Mouse (Mus musculus) embryonic facial prominence, embryonic 11.5 days (tissue): ENCODE measurements around the gene Prkar1a. TPM values are rescaled to one million over a fixed set of nuclear protein-coding genes. Genes with fewer than 3 reads are reported as not detected.

Experiments used
- ATAC-seq: fragments of 200-750 bp; cut with Nextera tagmentation; replicated peaks from 2 replicates; pipeline ENCODE4 v1.8.0; 2017; ENCODE audit warnings: low read depth; ENCODE audit not compliant: insufficient number of reproducible peaks, low FRiP score, low TSS enrichment
- DNase-seq: peaks from one replicate; pipeline ENCODE4 v3.0.0-alpha.2; 2015; ENCODE audit warnings: low spot score
- H3K27ac ChIP-seq: fragments of 300-500 bp; sonication (generic); replicated peaks from 2 replicates; pipeline ENCODE4 v1.5.1; 2014; ENCODE audit warnings: mild to moderate bottlenecking, low read depth, low read length, control low read depth
- H3K27me3 ChIP-seq: fragments of 300-500 bp; sonication (generic); 2 replicates; pipeline ENCODE4 v1.6.1; 2014; ENCODE audit warnings: mild to moderate bottlenecking, low read length, moderate library complexity, mixed read lengths; ENCODE audit not compliant: control insufficient read depth, insufficient read depth
- H3K36me3 ChIP-seq: fragments of 300-500 bp; sonication (generic); replicated peaks from 2 replicates; pipeline ENCODE4 v1.6.1; 2014; ENCODE audit warnings: low read depth, mild to moderate bottlenecking, low read length, moderate library complexity, mixed read lengths; ENCODE audit not compliant: control insufficient read depth, insufficient read depth
- H3K4me1 ChIP-seq: fragments of 300-500 bp; sonication (generic); 2 replicates; pipeline ENCODE4 v1.6.1; 2014; ENCODE audit warnings: low read length, mixed read lengths; ENCODE audit not compliant: control insufficient read depth, insufficient read depth
- H3K4me2 ChIP-seq: fragments of 300-500 bp; sonication (generic); 2 replicates; pipeline ENCODE4 v1.6.1; 2014; ENCODE audit warnings: low read depth, mild to moderate bottlenecking, control low read depth, low read length, moderate library complexity
- H3K4me3 ChIP-seq: fragments of 300-500 bp; sonication (generic); 2 replicates; pipeline ENCODE4 v1.5.1; 2014; ENCODE audit warnings: low read depth, low read length, control low read depth
- H3K9ac ChIP-seq: fragments of 300-500 bp; sonication (generic); replicated peaks from 2 replicates; pipeline ENCODE4 v1.6.1; 2014; ENCODE audit warnings: mild to moderate bottlenecking, control low read depth, low read length
- H3K9me3 ChIP-seq: fragments of 300-500 bp; sonication (generic); replicated peaks from 2 replicates; pipeline ENCODE4 v1.6.1; 2016; ENCODE audit warnings: mild to moderate bottlenecking, low read length, inconsistent platforms, mixed read lengths; ENCODE audit not compliant: control insufficient read depth
- WGBS: fragments of 180-500 bp; shearing (Covaris S2); extraction: QIAGEN DNeasy Blood & Tissue Kit; methylation state at CpG from one replicate; pipeline ENCODE4 v1.1.7; 2014; 5-methylcytosine and 5-hydroxymethylcytosine counted together
- polyA plus RNA-seq: library from polyadenylated mRNA; unstranded; fragments of >200 nt; fragmentation: Nextera tagmentation; extraction: Ambion mirVana; gene quantifications from 2 replicates; pipeline ENCODE4 v1.2.1, GENCODE M21; 2014

Prkar1a gene
- polyA plus RNA-seq, 1 experiment from 2014 or later, result 456 TPM

GRCm38 (mm10) chr11:109717448-109717847 is 68.2 kb downstream of the Prkar1a start:
- no peak overlapping the region for H3K4me3 ChIP-seq
- H3K27ac ChIP-seq, result no peak overlapping the region
- no peaks in the 10 kb centered on the region for H3K4me1 ChIP-seq
- H3K36me3 ChIP-seq, result no peaks in the 10 kb centered on the region
- H3K27me3 ChIP-seq, result no peaks in the 10 kb centered on the region
- H3K4me2 ChIP-seq, result no peak overlapping the region
- 95% methylated on average over 5 of the region's 5 CpGs for WGBS
- no peaks in the 10 kb centered on the region for H3K9me3 ChIP-seq
- DNase-seq (no peak), ATAC-seq (no peak)
- no peak overlapping the region for H3K9ac ChIP-seq

GRCm38 (mm10) chr11:109717966-109718895 is 69.0 kb downstream of the Prkar1a start:
- Histone ChIP-seq H3K9me3 (no peaks in the 10 kb centered on the region), H3K36me3 (no peaks in the 10 kb centered on the region), H3K27me3 (no peaks in the 10 kb centered on the region), H3K4me3 (no peak overlapping the region), H3K27ac (no peak overlapping the region), H3K4me2 (no peak overlapping the region), H3K9ac (no peak overlapping the region), H3K4me1 (no peaks in the 10 kb centered on the region)
- ATAC-seq, result no peak
- DNase-seq, result no peak
- 85% methylated on average over 15 of the region's 15 CpGs for WGBS

Other genes starting within 250 kb of the Prkar1a start
- gene 9930022D16Rik, start 235.5 kb upstream of the Prkar1a start, polyA plus RNA-seq, result not detected in 2 replicates
- 46.8 and 48.7 TPM in 2 replicates for gene Amz2, start 223.5 kb upstream of the Prkar1a start, polyA plus RNA-seq
- gene Arsg, start 176.0 kb upstream of the Prkar1a start, polyA plus RNA-seq, result 1.9 and 3.1 TPM in 2 replicates
- gene Slc16a6, start 175.8 kb upstream of the Prkar1a start, polyA plus RNA-seq, result 3.3 and 3.7 TPM in 2 replicates
- 16.3 and 18.5 TPM in 2 replicates for gene Wipi1, start 37.4 kb upstream of the Prkar1a start, polyA plus RNA-seq
- gene Fam20a, start 72.9 kb downstream of the Prkar1a start, polyA plus RNA-seq, result 1.3 and 2.9 TPM in 2 replicates
- not detected in 2 replicates for gene 1700012B07Rik, start 178.6 kb downstream of the Prkar1a start, polyA plus RNA-seq